Mouse (Mus musculus) hindbrain, postnatal 0 days (tissue): ENCODE results near the gene Olfr1164. TPM values are rescaled to one million over a fixed set of nuclear protein-coding genes. Genes with fewer than 3 reads are reported as not detected.

Experiments used
- ATAC-seq: fragments of 200-750 bp; cut with Nextera tagmentation; 2 replicates; pipeline ENCODE4 v1.8.0; 2017; ENCODE audit warnings: mild to moderate bottlenecking, moderate TSS enrichment, moderate library complexity
- DNase-seq: peaks from one replicate; pipeline ENCODE4 v3.0.0-alpha.2; 2015; ENCODE audit warnings: low spot score
- H3K27ac ChIP-seq: fragments of 300-500 bp; sonication (generic); 2 replicates; pipeline ENCODE4 v1.5.1; 2014; ENCODE audit warnings: mild to moderate bottlenecking
- H3K27me3 ChIP-seq: fragments of 300-500 bp; sonication (generic); 2 replicates; pipeline ENCODE4 v1.6.1; 2014; ENCODE audit warnings: low read length, mixed read lengths; ENCODE audit not compliant: insufficient read depth
- H3K36me3 ChIP-seq: fragments of 300-500 bp; sonication (generic); 2 replicates; pipeline ENCODE4 v1.6.1; 2014; ENCODE audit warnings: low read length, mixed read lengths; ENCODE audit not compliant: insufficient read depth
- H3K4me1 ChIP-seq: fragments of 300-500 bp; sonication (generic); 2 replicates; pipeline ENCODE4 v1.6.1; 2014; ENCODE audit warnings: antibody characterized with exemption, low read length, mixed read lengths; ENCODE audit not compliant: insufficient read depth
- H3K4me2 ChIP-seq: fragments of 300-500 bp; sonication (generic); 2 replicates; pipeline ENCODE4 v1.6.1; 2014; ENCODE audit warnings: low read depth, mild to moderate bottlenecking, low read length, moderate library complexity, mixed read lengths
- H3K4me3 ChIP-seq: fragments of 300-500 bp; sonication (generic); 2 replicates; pipeline ENCODE4 v1.5.1; 2014; ENCODE audit warnings: low read length
- H3K9ac ChIP-seq: fragments of 300-500 bp; sonication (generic); replicated peaks from 2 replicates; pipeline ENCODE4 v1.6.1; 2014; ENCODE audit warnings: mild to moderate bottlenecking, low read length, moderate library complexity, mixed read lengths
- H3K9me3 ChIP-seq: fragments of 300-500 bp; sonication (generic); 2 replicates; pipeline ENCODE4 v1.6.1; 2016; ENCODE audit warnings: low read length, mixed read lengths
- CTCF ChIP-seq: IDR thresholded peaks from 2 replicates; pipeline ENCODE4 v1.5.1; 2016; ENCODE audit warnings: antibody characterized with exemption, control low read depth, low read depth
- WGBS: fragments of 180-500 bp; shearing (Covaris S2); extraction: QIAGEN DNeasy Blood & Tissue Kit; methylation state at CpG from one replicate; pipeline ENCODE4 v1.1.7; 2014; 5-methylcytosine and 5-hydroxymethylcytosine counted together
- polyA plus RNA-seq: library from polyadenylated mRNA; unstranded; fragments of >200 nt; fragmentation: Nextera tagmentation; extraction: Ambion mirVana; gene quantifications from 2 replicates; pipeline ENCODE4 v1.2.1, GENCODE M21; 2015
- total RNA-seq: library from RNA; depleted of rRNA; stranded (reverse); fragments of >200 nt; gene quantifications from 2 replicates; pipeline ENCODE4 v1.2.3, GENCODE M21; 2014; rRNA removed

The Olfr1164 gene
- not detected in 2 replicates for total RNA-seq
- not detected in 2 replicates for polyA plus RNA-seq

DNA sequence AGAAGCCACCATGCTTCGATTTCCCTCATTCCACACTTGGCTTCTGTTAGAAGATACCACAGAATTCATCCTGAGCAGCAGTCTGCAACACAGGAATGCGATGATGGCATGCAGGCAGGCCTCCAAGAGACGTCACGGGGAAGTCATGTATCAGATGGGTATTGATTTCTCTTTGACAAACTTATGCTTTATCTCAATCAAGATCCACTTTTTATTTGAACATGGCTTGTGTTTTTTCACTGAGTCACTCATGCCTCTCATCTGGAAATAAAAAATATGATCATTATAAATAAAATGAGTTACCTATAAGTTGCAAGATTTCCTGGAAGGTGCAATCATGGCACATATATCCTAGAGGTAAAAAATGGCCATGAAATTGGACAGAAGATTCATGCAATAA, at the start of gene Olfr1164:
Gene Olfr1164, minus strand, starts transcription at position 101 of the 400 bp plus-strand sequence.
- ATAC-seq (no peak), DNase-seq (no peak)
- Histone ChIP-seq H3K4me3 (no peak within 1 kb of the TSS), H3K9ac (no peak within 1 kb of the TSS), H3K27me3 (no peaks in the 10 kb centered on the region), H3K36me3 (no peaks in the 10 kb centered on the region), H3K9me3 (no peaks in the 10 kb centered on the region), H3K4me1 (no peaks in the 10 kb centered on the region), H3K4me2 (no peak within 1 kb of the TSS), H3K27ac (no peak within 1 kb of the TSS)
- 82% methylated on average over 4 of the region's 4 CpGs for WGBS
- TF ChIP-seq CTCF = no peak

DNA sequence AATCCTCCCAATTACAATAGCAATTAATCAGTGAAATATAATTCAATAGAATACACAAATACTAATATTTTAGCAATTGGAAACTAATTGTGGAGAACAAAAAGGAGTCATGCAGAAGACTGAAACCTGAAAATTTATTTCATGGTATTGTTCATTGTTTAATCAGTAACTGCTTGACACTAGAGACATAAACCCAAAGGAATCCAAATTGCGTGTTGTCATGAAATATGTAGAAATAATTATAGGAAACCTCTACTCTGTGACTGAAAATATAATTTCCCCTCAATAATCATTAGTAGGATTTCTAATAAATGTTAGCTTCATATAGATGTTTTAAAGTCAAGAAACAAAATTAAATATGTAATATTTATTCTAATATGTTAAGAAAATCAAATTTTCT, 34.4 kb upstream of the Olfr1164 start, which contains the start of gene Olfr1166:
Gene Olfr1166, minus strand, starts transcription at position 101 of the 400 bp plus-strand sequence.
- H3K4me1 ChIP-seq = no peaks in the 10 kb centered on the region
- no peak within 1 kb of the TSS for H3K9ac ChIP-seq
- no peaks in the 10 kb centered on the region for H3K27me3 ChIP-seq
- H3K4me2 ChIP-seq = no peak within 1 kb of the TSS
- no peak for DNase-seq
- H3K4me3 ChIP-seq = no peak within 1 kb of the TSS
- WGBS = 85% methylated on average over 1 of the region's 1 CpGs
- no peak for ATAC-seq
- no peaks in the 10 kb centered on the region for H3K36me3 ChIP-seq
- H3K9me3 ChIP-seq = no peaks in the 10 kb centered on the region
- H3K27ac ChIP-seq = no peak within 1 kb of the TSS
- TF ChIP-seq CTCF = no peak

DNA sequence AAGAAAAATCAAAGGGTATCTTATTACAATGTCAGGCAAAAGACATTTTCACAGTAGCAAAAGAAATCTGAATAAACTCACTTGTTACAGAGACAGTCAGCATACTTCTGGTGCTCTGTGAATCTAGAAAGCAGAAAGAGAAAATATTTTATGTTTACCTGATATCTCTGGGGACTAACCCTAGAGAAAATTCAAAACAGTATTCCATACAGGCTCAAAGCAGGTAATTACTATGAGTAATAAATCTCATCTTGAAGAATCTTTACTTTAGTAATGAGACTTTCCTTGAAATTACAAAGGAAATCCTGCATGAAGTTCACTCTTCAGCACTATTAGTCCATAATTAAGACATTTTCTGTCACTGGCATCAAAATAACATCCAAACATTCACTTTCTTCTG, 22.0 kb downstream of the Olfr1164 start, which contains the start of gene Olfr1163:
Gene Olfr1163, minus strand, starts transcription at position 101 of the 400 bp plus-strand sequence.
- Histone ChIP-seq H3K27ac (no peak within 1 kb of the TSS), H3K4me2 (no peak within 1 kb of the TSS)

DNA sequence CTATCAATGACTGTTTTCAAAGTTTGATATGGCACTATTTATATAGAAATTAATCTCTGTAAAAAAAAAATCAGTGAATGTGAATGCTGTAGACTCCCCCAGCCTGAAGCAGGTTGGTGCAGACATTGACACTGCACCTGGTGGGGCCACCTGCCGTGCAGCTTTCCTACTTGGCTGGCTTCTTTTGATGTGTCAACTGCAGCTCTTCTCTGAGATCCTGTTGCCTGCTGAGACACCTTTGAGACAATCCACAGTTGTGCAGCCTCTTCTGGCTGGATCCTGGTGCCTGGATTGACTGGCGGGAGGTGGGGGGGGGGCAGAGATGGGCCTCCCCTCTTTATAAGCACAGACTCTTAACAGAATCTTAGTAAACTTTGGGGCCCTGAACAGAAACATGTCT, 30.2 kb downstream of the Olfr1164 start:
- ATAC-seq (no peak), DNase-seq (no peak)
- Histone ChIP-seq H3K36me3 (no peaks in the 10 kb centered on the region), H3K27ac (no peak overlapping the region), H3K4me2 (no peak overlapping the region), H3K4me1 (no peaks in the 10 kb centered on the region), H3K27me3 (no peaks in the 10 kb centered on the region), H3K4me3 (no peak overlapping the region), H3K9me3 (0 out of 2 replicates have a peak, but pooled peaks cover 2% of the 10 kb centered on the region), H3K9ac (no peak overlapping the region)
- WGBS = 87% methylated on average over 2 of the region's 2 CpGs
- no peak for TF ChIP-seq CTCF

More for the DNA sequence above, 22.0 kb downstream of the Olfr1164 start, which contains the start of gene Olfr1163:
- H3K36me3 ChIP-seq = no peaks in the 10 kb centered on the region
- no peak within 1 kb of the TSS for H3K9ac ChIP-seq
- no peaks in the 10 kb centered on the region for H3K4me1 ChIP-seq
- H3K4me3 ChIP-seq = no peak within 1 kb of the TSS
- no peak for TF ChIP-seq CTCF
- no peaks in the 10 kb centered on the region for H3K27me3 ChIP-seq
- DNase-seq (no peak), ATAC-seq (no peak)
- H3K9me3 ChIP-seq = no peaks in the 10 kb centered on the region

DNA sequence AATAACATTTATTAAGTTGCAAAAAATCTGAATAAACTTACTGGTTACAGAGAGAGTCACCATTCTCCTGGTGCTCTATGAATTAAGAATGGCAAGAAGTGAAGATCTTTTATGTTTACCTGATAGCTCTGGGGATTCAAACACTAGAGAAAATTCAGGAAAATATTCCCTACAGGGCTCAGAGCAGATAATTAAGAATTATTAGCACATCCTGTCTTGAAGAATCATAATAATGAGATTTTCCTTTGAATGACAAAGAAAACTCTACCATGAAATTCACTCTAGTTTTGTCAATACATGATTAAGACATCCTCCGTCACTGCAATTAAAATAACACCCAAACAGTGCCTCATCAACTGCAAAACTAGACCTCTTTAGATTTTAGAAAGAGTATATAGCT, 42.7 kb downstream of the Olfr1164 start, which contains the start of gene Olfr1162:
Gene Olfr1162, minus strand, starts transcription at position 101 of the 400 bp plus-strand sequence.
- WGBS = 85% methylated on average over 1 of the region's 1 CpGs
- no peak within 1 kb of the TSS for H3K27ac ChIP-seq
- DNase-seq (no peak), ATAC-seq (no peak)
- H3K9me3 ChIP-seq = no peaks in the 10 kb centered on the region
- no peak within 1 kb of the TSS for H3K9ac ChIP-seq
- no peaks in the 10 kb centered on the region for H3K4me1 ChIP-seq
- H3K36me3 ChIP-seq = no peaks in the 10 kb centered on the region
- H3K4me2 ChIP-seq = no peak within 1 kb of the TSS
- no peaks in the 10 kb centered on the region for H3K27me3 ChIP-seq
- no peak for TF ChIP-seq CTCF
- H3K4me3 ChIP-seq = no peak within 1 kb of the TSS

Other genes starting within 250 kb of the Olfr1164 start
- gene Olfr1150-ps1, start 250.0 kb downstream of the Olfr1164 start, total RNA-seq = not detected in 2 replicates
- not detected in 2 replicates for gene Olfr1150-ps1, start 250.0 kb downstream of the Olfr1164 start, polyA plus RNA-seq
- gene Olfr1151, start 238.1 kb downstream of the Olfr1164 start, total RNA-seq = not detected in 2 replicates
- not detected in 2 replicates for gene Olfr1151, start 238.1 kb downstream of the Olfr1164 start, polyA plus RNA-seq
- gene Olfr1152, start 227.5 kb downstream of the Olfr1164 start, total RNA-seq = not detected in 2 replicates
- not detected in 2 replicates for gene Olfr1152, start 227.5 kb downstream of the Olfr1164 start, polyA plus RNA-seq
- not detected in 2 replicates for gene Olfr1153, start 199.0 kb downstream of the Olfr1164 start, total RNA-seq
- gene Olfr1153, start 199.0 kb downstream of the Olfr1164 start, polyA plus RNA-seq = not detected in 2 replicates
- gene Olfr1154, start 188.8 kb downstream of the Olfr1164 start, total RNA-seq = not detected in 2 replicates
- gene Olfr1154, start 188.8 kb downstream of the Olfr1164 start, polyA plus RNA-seq = not detected in 2 replicates
- gene Olfr1155, start 148.8 kb downstream of the Olfr1164 start, total RNA-seq = not detected in 2 replicates
- not detected in 2 replicates for gene Olfr1155, start 148.8 kb downstream of the Olfr1164 start, polyA plus RNA-seq
- gene Olfr1156, start 140.9 kb downstream of the Olfr1164 start, total RNA-seq = not detected in 2 replicates
- not detected in 2 replicates for gene Olfr1156, start 140.9 kb downstream of the Olfr1164 start, polyA plus RNA-seq
- gene Olfr1157, start 125.7 kb downstream of the Olfr1164 start, total RNA-seq = not detected in 2 replicates
- not detected in 2 replicates for gene Olfr1157, start 125.7 kb downstream of the Olfr1164 start, polyA plus RNA-seq
- not detected in 2 replicates for gene Olfr74, start 119.3 kb downstream of the Olfr1164 start, total RNA-seq
- gene Olfr74, start 119.3 kb downstream of the Olfr1164 start, polyA plus RNA-seq = not detected in 2 replicates
- not detected in 2 replicates for gene Olfr1158, start 103.9 kb downstream of the Olfr1164 start, total RNA-seq
- not detected in 2 replicates for gene Olfr1158, start 103.9 kb downstream of the Olfr1164 start, polyA plus RNA-seq
- not detected in 2 replicates for gene Olfr1160, start 85.7 kb downstream of the Olfr1164 start, total RNA-seq
- not detected in 2 replicates for gene Olfr1160, start 85.7 kb downstream of the Olfr1164 start, polyA plus RNA-seq
- gene Olfr1161, start 71.2 kb downstream of the Olfr1164 start, total RNA-seq = not detected in 2 replicates
- gene Olfr1161, start 71.2 kb downstream of the Olfr1164 start, polyA plus RNA-seq = not detected in 2 replicates
- not detected in 2 replicates for gene Olfr73, start 56.3 kb downstream of the Olfr1164 start, total RNA-seq
- gene Olfr73, start 56.3 kb downstream of the Olfr1164 start, polyA plus RNA-seq = not detected in 2 replicates
- not detected in 2 replicates for gene Olfr1162, start 42.8 kb downstream of the Olfr1164 start, total RNA-seq
- gene Olfr1162, start 42.8 kb downstream of the Olfr1164 start, polyA plus RNA-seq = not detected in 2 replicates
- gene Olfr1163, start 22.1 kb downstream of the Olfr1164 start, total RNA-seq = not detected in 2 replicates
- not detected in 2 replicates for gene Olfr1163, start 22.1 kb downstream of the Olfr1164 start, polyA plus RNA-seq
- gene Olfr1166, start 34.3 kb upstream of the Olfr1164 start, total RNA-seq = not detected in 2 replicates
- not detected in 2 replicates for gene Olfr1166, start 34.3 kb upstream of the Olfr1164 start, polyA plus RNA-seq
- gene Olfr1167, start 61.2 kb upstream of the Olfr1164 start, total RNA-seq = not detected in 2 replicates
- not detected in 2 replicates for gene Olfr1167, start 61.2 kb upstream of the Olfr1164 start, polyA plus RNA-seq
- not detected in 2 replicates for gene Olfr1168, start 87.9 kb upstream of the Olfr1164 start, total RNA-seq
- not detected in 2 replicates for gene Olfr1168, start 87.9 kb upstream of the Olfr1164 start, polyA plus RNA-seq
- not detected in 2 replicates for gene Olfr1170, start 134.4 kb upstream of the Olfr1164 start, total RNA-seq
- gene Olfr1170, start 134.4 kb upstream of the Olfr1164 start, polyA plus RNA-seq = not detected in 2 replicates
- not detected in 2 replicates for gene Olfr1173, start 185.9 kb upstream of the Olfr1164 start, total RNA-seq
- not detected in 2 replicates for gene Olfr1173, start 185.9 kb upstream of the Olfr1164 start, polyA plus RNA-seq
- not detected in 2 replicates for gene Olfr1174-ps, start 221.2 kb upstream of the Olfr1164 start, total RNA-seq
- gene Olfr1174-ps, start 221.2 kb upstream of the Olfr1164 start, polyA plus RNA-seq = not detected in 2 replicates
- not detected in 2 replicates for gene Olfr1175-ps, start 233.2 kb upstream of the Olfr1164 start, total RNA-seq
- gene Olfr1175-ps, start 233.2 kb upstream of the Olfr1164 start, polyA plus RNA-seq = not detected in 2 replicates
- gene Olfr1176, start 242.8 kb upstream of the Olfr1164 start, total RNA-seq = not detected in 2 replicates
- not detected in 2 replicates for gene Olfr1176, start 242.8 kb upstream of the Olfr1164 start, polyA plus RNA-seq